Mouse (Mus musculus) NIH3T3 (cell line): Measurements from ENCODE around the gene Gpsm2.

ENCODE experiments used
- DNase-seq: peaks from one replicate; pipeline ENCODE4 v3.0.0-alpha.2; 2012; ENCODE audit warnings: low read depth

Gpsm2 gene

DNA sequence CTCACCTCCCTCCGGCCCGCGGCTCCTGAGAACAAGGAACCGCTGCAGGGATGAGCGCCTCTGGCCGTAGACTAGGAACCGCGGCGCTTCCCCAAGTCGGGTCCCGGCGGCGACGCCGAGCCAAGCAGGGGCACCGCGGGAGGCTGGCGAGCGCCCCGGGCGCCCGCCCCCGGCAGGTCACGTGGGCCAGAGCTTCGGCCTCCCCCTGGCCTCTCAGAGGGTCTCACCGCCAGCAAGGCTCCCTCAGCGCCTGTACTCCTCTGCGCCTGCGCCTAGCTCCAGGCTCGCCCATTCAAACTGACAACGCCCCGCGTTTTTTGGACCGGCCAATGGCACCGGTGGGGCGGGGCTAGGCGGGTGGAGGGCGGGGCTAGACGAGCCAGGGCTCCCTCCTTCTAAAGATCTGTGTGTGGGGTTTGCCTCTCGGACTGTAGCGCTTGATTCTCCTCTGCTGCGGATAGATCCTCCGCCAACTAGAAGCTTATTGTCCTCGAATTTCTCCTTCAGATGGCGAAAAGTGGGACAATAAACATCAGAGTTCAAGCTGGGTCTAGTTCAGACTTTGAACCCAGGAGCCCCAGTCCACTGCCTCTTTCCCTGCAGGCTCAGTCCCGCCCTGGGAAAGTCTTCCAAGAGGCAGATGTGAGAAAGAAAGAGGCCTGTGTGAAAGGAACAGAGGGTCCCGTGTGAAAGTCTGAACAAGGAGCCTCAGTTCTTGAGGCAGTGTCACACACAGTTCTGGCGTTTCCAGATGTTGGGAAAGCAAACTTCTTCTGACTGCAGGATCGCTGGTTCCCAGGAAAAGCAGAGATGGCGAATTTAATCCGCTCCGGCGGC, at the start of gene Gpsm2:
Gpsm2 (minus strand) TSS at position 274 of the 837 bp plus-strand sequence.
- peak; percentile 99 for DNase-seq

DNA sequence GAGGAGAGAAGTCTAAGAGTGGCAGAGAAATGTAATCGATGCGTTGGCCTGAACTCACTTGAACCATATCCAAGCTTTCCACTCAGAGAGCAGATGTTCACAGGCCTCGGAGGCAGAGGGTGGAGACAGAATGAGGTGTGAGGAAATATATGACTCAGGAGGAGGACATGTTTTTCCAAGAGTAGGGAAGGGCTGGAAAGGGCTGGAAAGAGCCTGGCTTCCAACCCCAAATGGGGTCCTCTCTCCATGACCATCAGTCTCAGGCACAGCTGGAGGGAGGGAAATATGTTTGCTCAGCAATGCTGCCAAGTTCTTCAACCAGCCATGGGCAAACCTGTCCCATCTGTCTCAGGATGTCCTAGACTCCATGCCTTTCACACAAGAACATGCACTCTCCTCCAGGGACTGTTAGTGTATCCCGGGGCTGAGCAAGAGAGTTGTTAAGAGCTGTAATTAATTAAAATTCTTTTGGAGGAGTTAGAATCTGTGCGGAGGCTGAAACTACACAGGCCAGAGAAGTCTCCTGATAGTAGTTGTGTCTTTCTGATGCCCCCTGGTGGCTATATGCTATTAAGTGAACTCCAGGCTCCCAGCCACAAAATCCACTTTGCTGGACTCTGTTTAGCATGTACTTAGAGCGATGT, 48.7 kb upstream of the Gpsm2 start:
- peak; percentile 95 for DNase-seq

DNA sequence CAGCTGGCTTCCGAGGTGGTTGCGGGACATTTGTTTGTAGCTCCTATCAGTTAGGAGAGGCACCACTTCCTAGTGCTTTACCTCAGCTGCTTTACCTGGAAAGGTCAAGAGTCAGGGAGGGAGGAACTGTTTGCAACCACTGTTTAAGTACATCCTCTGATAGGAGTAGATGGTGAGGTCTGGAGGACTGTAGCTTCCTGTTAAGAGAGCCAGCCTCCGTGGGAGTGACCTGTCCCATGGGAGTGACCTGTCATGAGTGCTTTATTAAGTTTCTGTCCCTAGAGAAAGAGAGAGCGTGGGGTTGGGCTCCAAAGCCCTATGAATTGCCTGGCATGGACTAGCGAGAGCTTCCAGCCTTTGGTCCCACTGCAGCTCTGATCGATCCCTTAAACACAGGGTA, 47.4 kb upstream of the Gpsm2 start:
- no peak for DNase-seq

DNA sequence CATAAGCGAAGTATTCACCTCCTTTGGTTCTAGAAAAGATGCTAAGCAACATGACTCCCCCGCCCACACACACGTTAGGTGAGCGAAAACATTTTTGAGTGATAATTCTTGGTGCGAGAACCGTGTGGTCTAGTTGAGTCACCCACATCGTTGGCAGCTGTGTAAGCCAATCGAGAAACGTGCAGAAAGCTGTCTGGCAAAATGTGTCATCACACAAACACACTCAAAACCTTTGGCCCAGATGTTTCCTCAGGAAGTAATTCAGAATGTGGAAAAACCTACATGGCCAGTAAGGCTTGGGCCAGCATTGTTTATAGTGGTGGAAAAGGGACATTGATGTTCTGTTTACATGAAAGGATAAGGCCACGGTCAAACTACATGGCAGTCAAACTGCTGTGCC, 45.3 kb upstream of the Gpsm2 start:
- DNase-seq, result peak; percentile 91

DNA sequence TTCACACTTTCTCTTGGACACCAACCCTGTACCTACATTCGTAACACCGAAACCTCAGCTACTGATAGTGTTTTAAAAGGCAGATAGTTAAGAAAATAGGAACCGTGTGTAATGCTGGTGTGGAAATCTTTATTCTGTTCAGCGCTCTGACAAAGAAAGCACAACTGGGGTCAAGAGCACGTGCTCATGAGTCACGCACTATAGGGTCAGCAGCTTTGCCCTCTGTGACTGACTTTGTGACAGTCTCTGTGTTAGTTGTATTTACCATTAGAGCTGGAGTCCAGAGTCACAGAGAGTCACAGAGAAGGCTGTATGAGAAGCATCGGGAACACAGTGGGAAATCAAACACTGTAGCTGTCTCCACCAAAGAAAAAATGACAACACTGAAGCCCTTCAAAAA, 44.8 kb upstream of the Gpsm2 start:
- DNase-seq, result peak; percentile 50

DNA sequence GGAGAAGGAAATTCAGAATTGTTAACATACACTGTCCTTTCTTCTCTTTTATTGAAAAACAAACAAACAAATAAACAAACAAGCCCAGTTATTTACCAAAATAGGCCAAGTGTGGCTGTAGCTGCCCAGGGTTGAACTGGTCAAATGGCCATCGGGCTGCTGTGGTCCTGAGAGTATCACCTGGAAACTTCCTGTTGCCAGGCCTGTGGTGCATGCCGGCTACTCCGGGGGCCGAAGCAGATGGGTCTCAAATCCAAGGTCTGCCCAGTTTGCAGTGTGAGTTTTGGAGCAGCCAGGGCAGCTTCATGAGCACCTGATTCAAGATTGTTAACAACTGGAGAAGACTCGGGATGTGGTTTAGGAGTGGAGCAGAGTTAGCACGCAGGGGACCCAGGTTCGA, 43.4 kb upstream of the Gpsm2 start:
- no peak for DNase-seq

DNA sequence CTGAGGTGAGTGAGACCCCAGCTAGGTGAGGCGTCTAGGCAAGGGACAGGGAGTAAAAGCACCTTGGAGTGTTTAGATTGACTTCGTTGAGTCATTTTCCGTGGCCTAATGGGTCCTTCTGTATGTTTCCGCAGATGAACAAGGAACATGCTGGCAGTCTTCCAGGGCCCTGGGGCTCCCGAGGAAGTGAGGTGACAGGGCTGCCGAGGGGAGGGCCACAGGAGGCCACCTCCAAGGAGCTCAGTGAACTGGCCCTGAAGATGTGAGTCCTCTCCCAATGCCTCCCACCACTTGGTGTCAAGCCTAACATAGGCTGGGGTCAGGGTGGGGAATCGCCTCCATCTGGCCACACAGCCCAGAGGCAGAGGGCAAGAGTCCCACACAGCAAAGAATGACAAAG, 42.9 kb upstream of the Gpsm2 start:
- DNase-seq, result no peak

DNA sequence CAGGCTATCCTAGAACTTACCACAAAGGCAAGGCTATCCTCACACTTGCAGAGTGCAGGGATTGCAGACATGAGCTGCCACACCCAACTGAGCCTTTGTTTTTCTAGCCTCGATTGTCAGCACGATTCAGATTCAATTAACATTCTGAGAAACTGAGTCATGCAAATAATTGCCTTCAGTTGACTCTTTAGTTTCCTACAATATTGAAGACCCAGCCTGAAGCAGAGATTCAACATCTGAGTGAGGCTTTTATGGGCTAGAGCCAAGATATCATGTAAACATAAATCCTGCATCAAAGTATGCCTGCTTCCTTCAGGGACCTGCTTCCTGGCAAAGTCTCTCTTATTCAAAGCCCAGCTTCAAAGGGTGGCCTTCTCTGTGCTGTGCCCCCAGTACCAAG, 41.6 kb upstream of the Gpsm2 start:
- peak; percentile 50 for DNase-seq

DNA sequence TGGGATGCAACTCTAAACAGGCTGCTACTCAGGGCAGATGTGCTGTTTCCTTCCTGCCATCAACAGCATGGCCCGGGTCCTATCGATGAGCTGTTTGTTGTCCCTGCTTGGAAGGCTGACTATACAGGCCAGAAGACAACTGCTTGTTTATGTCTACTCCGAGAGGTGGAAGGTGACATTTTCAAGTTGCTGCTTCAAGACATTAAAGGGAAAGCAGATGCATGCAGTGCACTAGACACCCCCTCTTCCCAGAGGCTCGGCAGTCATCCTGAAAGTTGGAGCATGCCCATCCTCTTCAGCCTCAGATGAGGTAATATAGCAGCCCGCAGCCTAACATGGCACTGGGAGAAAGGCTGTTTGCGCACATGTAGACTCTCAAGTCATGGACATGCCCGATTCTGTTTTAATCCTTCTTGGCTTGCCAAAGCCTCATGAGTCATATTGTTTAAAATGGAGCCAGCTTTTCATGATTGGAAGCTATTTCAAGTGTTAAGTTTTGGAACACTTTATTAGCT, 40.5 kb upstream of the Gpsm2 start:
- peak; percentile 85 for DNase-seq

DNA sequence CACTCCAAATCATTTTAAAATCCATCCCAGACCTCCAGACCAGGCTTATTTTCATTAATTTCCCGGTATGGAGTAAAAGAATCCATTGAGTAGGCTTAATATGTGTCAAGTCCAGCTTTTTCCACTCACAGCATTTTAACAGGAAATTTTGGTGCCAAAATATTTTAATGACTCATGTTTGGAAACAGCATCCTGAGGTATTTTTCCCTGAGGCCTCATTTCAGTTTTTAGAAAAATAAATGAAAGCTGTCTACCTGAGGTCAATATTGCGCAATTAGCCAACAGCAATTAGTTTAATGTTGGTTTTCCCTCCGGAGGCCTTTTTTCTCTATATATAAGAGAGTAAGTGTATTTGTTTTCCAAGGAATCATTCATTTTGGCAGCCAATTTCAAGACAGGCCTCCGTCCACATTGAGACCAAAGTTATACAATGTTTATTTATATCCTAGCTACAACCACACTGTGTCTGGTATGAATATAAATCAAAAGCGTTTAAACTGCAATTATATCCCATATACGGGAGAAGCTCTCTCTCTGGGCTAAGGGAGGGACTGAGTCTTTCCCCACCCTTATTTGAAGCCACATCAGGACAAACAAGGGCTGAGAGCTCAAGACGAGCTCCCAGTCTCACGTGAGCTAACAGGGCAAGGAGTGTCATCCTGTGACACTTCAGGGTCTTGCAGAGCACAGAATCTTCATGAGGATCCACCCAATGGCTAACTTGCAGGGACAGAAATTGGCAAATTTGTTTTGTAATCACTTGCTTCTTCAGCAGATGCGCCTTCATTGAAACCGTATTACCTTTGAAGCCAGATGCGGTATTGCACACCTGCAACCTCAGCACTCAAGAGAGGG, 37.7 kb upstream of the Gpsm2 start:
- DNase-seq, result peak; percentile 90

DNA sequence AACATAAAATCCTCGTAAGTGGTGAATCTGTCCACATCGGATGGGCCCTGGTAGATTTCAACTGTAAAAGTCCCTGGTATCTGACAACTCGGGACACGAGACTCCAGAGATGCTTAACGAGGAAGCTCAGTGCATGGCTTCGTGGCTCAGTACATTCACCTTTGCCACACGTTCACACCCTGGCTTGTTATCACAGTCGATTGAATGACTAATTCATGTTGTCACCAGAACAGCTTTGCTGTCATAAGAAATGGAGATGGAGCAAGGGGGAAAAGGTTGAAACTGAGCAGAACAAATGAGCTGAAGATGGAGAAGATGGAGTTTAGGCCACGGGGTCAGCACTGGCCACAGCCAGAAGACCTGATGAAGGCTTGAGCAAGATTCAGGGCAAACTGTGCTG, 35.5 kb upstream of the Gpsm2 start:
- no peak for DNase-seq

DNA sequence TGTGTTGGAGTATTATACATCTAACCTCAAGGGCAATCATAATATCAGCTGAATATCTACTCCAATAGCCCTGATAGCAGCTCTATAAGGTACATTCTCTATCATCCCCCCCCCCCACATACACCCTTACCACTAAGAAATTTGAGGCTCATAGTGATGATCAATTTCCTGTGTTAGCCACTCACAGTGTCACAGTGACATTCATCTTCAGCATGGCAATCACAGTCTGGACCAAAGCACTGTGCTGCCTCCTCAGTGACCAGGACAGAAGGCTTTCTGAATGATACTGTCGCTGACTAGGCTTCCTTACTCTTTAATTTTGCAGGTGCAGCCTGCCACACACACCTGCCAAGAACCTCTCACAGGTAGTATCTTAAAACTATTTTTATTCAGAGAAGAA, 34.0 kb upstream of the Gpsm2 start:
- no peak for DNase-seq

DNA sequence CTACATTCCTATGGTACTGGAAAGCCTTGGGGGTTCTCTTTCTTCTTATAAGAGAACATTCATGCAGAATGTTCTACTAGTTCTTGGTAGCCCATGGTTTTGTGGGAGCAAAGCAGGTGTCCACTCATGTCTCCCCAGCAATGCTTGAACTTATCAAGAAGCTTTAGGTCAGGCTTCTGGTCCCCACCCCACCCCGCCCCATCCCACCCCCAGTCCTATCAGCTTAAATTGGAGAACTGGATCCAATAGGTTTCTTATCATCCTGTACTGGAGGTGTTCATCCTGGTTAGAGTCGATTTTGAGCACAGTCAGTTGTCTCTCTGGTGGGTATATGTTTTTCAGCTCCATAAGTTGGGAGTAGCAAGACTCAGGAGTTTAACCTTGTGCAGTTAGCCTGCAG, 33.4 kb upstream of the Gpsm2 start:
- no peak for DNase-seq

DNA sequence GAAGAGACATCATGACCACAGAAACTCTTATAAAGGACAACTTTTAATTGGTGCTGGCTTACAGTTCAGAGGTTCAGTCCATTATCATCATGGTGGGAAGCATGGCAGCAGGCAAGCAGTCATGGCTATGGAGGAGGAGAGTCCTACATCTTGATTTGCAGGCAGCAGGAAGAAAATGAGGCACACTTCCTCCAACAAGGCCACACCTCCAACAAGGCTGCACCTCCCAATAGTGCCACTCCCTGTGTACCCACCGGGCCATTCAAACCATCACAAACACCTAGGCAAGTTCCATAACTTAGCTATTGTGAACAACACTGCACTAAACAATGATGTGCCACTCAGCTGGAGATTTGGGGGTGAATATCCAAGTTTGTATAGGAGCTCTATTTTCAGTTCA, 32.4 kb upstream of the Gpsm2 start:
- no peak for DNase-seq

DNA sequence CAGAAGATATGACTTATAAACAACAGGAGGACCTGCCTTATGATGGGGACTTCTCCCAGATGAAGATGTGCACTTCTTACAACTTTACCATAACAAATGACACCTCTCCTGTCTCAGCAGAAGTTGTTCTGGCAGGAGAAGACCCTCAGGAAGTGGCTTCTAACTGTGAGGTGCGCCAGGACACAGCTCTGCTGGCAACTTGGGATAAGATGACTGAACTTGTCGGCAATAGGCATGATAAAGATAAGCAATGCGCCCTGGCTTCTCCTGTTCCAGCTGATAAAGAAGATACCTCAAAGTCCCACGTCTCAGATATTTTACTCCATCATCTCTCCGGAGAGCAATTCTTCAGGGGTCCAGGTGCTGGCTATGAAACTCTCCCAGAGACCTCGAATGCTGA, 29.6 kb upstream of the Gpsm2 start:
- no peak for DNase-seq

DNA sequence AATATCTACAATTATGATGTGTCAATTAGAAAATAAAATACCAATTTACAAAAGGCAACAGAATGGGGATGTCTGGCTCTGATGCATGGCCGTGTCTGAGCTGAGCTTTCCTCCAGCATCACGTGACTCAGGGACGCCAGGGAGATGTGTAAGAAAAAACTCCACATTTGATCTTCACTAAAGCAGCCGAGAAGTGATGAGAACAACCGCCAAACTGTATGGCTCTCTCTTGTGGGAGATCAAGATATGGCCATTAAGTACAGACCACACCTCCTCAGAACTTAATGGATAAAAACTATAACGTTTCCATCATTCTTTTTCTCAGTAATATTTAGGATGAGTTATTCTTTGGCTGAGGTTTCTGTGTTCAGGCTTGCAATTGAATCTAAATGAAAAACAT, 29.0 kb upstream of the Gpsm2 start:
- DNase-seq, result peak; percentile 76

DNA sequence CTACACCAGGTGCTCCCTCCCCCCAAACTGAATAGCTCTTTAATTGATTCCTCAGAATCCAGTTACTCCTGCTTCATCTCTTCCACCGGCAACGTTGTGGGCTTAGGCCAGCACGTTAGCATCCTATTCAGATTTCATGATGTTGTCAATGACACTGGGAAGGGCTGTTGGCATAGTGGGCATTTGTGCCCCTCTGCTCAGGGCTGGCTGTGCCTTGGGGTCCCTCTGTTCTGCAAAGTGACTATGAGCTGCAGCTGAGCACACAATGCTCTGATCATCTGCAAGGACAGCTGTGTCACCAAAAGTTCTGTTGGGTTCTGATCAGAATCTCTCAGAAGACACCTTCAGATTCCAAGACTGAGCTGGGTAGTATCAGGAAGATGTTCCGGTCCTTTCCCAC, 22.0 kb upstream of the Gpsm2 start:
- DNase-seq, result no peak

DNA sequence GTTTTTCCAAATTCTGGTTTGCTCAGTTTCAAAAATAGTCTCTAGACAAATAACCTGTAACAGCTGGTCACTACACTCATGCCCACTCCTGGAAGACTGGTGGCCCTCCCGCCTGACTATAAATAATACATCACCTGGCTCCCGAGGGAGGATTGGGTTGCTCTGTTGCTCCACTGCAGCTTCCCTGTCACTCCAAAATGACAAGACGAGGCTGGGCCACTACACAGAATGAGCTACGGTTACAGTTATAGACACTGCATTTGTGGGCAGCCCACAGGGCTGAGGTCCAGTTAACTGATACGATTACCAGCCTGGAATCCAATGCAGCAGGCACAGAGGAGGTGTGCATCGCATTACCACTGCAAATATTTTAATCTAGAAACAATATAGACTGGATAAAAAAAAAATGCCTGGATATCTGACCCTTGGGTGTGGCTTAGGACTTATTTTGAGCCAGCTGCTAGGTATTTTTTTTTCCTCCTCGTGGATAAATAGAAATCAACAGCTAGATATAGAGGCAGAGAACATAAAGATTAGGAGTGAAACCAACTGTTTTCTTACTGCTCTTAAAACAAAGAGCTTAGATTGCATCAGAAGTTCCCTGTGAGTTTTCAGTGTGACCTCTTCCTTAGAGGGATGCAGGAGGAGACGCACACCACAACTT, 17.1 kb upstream of the Gpsm2 start, which contains the start of gene Aknad1:
Aknad1 (plus strand) TSS at position 614 of the 664 bp plus-strand sequence.
- DNase-seq, result no peak

DNA sequence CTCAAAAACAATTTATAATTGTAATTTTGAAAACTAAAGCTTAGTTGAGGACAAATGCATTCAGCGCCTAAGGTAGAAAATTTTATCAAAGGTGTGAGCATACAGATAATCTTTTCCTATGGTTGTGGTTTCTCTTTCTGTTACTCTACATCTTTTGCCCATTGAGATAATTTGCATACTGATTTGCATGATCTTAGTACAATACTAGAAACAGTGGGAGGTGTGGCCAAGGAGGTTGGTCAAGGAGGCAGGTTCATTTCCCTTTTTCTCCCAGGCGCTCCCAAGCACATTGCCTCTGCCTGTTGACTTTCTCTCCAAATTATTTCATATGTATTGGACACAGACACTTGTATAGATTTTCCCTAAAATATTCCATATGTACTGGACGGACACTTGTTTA, 15.7 kb upstream of the Gpsm2 start:
- DNase-seq, result no peak

DNA sequence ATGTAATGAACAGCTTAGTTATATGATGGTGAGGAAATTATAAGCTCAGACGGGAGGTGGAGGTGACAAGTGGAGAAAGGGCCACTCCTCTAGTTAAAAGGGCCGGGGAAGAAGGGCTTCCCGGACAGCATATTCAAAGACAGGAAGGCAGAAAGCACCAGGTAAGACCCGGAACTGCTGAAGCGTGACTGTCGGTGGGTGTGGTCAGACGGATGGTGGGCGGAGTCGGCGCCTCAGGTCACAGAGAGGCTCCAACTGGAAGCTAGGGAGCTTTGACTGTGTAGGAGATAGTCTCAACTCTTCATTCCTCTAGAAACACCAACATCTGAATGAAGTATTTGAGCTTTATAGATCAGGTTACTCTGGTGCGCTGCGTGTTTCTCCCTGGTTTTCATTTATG, 8.2 kb upstream of the Gpsm2 start:
- no peak for DNase-seq

DNA sequence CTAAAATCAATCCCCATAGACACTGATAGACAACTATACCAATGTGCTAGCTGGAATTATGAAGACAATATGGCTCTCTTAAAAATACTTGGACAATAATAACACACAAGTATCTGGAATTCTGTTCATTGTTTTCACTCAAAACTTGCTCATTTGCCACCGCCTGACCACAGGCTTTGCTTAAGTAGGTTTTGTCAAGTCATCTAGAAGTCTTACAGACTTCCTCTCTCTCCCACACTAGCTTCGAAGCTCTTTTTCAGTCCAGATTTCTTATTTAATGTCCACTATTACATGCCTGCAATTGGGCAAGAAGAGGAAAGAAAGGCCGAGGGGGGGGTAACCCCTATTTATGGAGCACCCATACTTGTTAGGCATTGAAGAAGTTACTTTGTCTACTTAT, 5.7 kb upstream of the Gpsm2 start:
- no peak for DNase-seq

DNA sequence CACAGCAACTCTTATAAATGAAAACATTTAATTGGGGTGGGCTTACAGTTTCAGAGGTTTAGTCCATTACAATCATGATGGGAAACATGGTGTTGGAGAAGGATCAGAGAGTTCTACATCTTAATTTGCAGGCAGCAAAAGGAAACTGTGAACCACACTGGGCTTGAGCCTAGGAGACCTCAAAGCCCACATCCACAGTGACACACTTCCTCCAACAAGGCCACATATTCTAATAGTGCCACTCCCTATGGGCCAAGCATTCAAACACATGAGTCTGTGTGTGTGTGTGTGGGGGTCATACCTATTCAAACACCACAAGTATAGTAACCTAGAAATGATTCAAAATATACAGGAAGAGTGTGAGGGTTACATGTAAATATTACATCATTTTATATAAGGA, 5.2 kb upstream of the Gpsm2 start:
- DNase-seq, result no peak
